Mouse (Mus musculus) thymus, adult 2 months (tissue): ENCODE measurements around the gene Lrrc28.

Source experiments
- CTCF ChIP-seq: fragments of 200-500 bp; IDR thresholded peaks from 2 replicates; pipeline ENCODE4 v1.5.1; 2012; ENCODE audit warnings: mild to moderate bottlenecking, control low read depth, low read length, moderate library complexity, borderline replicate concordance; ENCODE audit not compliant: control insufficient read depth, poor library complexity, insufficient read depth; ENCODE audit errors: extremely low read depth
- POLR2A ChIP-seq: fragments of 200-500 bp; IDR thresholded peaks from 2 replicates; pipeline ENCODE4 v1.6.1; 2012; ENCODE audit warnings: mild to moderate bottlenecking, low read length, control low read depth, moderate library complexity; ENCODE audit not compliant: control insufficient read depth, poor library complexity, insufficient read depth; ENCODE audit errors: extremely low read depth

DNA sequence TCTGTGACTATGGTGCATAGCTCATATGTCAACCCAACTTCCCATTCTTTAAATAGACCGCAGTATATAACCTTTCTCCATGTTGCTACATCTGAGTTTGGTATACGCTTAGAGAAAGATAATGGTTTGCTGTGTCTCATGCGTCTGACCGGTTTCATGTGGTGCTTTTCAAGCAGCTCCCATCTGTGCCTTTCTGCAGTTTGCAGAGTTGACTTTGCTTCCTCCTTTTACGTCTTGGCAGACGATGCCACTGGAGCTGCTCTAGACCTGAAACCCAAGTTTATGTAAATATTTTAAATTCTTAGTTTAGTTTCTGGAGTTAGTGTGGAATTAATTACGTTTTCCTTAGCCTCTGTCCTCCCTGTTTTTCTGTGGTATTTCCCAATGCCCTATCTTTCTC is 9.6 kb upstream of the Lrrc28 start:
- TF ChIP-seq POLR2A = no peak
- TF ChIP-seq CTCF = no peak
